Mouse (Mus musculus) kidney, adult 2 months (tissue): ENCODE measurements around the gene Ift122.

Experiments
- CTCF ChIP-seq: fragments of 200-500 bp; conservative IDR thresholded peaks from 2 replicates; pipeline ENCODE4 v1.5.1; 2011; ENCODE audit warnings: low read depth, mild to moderate bottlenecking, control low read depth, low read length, moderate library complexity, mixed read lengths; ENCODE audit not compliant: insufficient read depth, insufficient read length
- POLR2A ChIP-seq: fragments of 200-500 bp; IDR thresholded peaks from one replicate; pipeline ENCODE4 v1.6.1; 2011; ENCODE audit warnings: low read depth, low read length, control low read depth

- TF ChIP-seq POLR2A (no peak), CTCF (no peak)
These were observed 110.4 kb downstream of the Ift122 start for GRCm38 (mm10) chr6:115963656-115964055.
